Mouse (Mus musculus) 416B (cell line): ENCODE measurements at regions not wholly inside any gene's neighbourhood (a gene's known extent, or its start where the extent isn't known, plus 50 kb on each side); places are given as distances from the start of the nearest gene placed in this dataset.

Experiments
- DNase-seq: peaks from one replicate; pipeline ENCODE4 v3.0.0; 2011; ENCODE audit warnings: low read depth

DNA sequence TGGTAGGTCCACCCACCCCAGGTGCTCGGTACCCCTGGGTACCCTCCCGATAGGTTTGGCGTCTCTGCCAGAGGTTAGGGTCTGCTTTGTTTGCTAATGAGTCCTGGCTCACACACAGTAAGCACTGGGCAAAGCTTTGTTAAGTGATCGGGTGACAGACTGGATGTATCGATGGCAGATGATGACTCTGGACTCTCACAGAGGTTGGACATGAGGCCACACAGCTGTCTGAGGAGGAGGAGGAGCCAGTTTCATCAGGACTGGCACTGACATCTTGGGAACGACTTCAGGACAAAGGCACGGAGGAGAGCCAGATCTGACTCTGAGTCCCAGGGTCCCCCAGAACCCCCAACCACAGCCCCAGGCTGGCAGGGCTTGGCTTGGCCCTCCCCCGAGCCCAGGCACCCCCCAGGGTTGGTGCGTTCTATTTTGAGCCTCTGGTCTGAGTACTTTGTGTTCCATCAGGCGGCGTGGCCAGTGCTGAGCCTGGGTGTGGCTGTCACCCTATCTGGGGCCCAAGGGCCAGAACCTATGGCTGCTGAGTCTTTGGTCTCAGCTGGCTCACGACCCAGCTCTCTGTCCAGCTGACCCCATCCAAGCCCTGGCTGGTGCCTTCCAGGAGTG lies 67.6 kb upstream of the Tmem189 start:
- DNase-seq = no peak

DNA sequence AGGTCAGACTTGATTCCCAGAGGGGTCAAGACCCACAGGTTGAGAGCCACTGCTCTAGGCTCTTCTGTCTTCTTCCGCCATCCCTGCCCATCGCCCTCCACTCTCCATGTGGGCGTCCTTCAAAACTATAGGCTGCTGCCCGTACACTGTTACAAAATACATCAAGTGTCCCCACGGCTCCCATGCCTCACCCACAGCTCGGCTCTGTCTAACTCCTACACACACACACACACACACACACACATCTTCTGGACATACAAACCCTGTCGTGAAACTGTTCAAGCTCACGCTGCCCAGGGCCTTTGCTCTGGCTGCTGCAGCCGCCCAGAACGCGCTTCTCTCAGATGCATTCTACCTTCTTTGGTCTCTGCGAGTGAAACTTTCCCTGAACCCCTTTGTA lies 67.1 kb upstream of the Tmem189 start:
- DNase-seq = no peak

DNA sequence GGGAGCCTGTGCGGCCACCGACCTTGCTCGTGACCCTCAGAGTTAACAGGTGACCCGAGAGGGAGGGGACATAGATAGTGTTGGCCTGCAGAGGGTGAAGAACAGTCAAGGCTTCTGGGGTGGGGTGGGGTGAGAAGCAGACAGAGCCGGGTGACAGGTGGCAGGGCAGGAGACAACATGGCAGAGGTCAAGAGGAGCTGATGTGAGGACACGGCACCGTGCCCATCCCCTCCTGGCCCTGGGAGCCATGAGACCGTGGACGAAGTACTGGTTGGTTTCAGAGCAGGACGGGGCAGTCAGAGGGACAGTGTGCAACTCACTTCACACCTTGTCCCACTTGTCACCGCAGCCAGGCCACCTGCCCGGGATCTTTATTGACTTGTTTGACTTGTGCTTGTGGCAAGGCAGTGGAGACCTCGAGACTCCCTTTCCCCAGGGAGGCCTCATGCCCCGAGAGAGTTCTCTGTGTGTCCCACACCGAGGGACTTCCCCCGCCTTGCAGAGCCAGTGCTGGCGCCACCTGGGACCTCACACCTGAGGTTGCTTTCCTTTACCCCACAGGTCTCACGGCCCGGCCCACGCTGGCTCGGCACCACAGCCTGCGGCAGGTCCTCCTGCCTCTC lies 65.4 kb upstream of the Tmem189 start:
- DNase-seq = no peak

DNA sequence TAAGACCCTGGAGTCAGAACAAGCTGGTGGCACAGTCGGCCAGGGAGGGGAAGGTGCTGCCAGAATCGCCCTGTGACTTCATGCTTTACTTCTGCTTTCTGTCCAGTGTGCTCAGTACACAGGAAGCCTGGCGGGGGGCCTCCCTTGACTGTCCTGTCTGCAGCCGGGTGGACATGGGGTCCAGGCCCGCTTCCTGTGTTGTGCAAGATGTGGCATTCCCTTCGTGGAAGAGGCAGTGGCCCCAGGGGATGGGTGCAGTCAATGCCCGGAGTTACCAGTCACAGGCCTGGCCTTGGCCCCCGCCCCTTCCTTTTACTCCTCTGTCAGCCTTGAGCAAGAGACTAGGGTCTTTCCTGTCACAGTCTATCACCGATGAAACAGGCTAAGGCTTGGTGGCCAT lies 64.3 kb upstream of the Tmem189 start:
- peak; percentile 98 for DNase-seq

DNA sequence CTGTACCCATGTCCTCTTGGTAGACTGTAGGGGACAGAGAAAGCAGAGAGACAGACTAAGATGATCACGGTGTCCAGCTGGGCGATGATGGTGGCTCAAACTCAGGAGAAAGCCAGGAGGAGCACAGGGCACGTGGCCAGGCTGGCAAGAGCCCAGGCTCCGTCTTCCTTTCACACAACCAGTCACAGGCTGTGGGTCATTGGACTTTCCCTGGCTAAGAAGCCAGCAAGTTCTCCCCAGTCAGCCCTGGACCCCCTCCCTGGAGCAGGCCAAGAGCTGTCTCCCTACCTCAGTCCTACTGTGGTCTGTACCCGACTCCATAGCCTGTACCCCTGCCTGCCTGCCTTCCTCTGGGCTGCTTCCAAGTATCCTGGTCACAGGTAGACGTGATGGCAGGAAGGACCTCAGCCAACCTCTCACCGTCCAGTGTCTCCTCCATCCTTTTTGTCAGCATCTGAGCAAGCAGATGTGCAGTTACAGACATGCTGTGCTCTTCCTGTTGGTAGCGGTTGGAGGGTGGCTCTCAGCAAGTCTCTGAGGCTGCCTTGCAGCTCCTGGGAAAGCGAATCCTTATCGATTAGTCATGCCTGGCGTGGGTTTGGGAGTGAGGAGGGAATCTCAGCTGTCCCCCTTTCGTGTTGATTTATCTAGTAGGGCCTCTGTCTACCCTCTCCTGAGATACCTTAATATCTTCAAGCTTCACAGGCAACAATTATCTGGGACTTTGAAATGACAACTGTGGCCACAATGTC lies 63.4 kb upstream of the Tmem189 start:
- peak; percentile 31 for DNase-seq

DNA sequence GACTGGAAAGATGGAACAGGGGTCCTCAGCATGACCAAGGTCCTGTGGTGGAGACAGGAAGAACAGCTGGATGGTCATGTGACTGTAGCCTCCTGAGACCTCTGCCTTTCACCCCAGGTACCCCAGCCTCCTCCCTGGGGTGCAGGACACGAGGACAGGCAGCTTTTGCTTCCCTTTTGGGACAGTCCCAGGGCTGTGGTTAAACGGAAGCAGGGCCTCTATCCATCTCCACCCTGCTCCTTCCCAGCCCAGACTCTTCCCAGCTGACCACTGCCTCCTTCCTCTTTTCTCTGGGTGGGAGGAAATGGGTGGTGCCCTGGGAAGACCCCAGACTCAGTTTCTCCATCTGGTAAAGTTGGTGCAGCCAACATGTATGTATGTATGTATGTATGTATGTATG lies 62.0 kb upstream of the Tmem189 start:
- DNase-seq = no peak

DNA sequence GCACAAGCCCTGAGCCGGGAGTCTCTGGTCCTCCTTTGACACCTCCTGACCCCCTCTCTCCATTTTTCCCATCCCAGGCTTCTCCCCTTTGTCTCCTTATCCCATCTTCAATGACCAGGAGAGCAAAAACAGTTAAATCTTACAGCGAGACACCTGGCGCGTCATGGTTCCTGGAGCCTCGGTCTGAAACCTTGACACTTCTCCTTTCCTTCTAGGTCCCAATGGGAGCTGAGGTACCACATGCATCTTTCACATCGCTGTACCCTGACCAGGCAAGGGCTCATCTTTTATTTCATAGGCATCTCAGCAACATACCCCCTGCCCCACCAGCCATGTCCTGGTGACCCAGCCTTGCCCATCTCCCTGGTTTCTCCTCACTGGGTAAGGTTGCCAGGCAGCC lies 58.7 kb upstream of the Tmem189 start:
- DNase-seq = no peak

DNA sequence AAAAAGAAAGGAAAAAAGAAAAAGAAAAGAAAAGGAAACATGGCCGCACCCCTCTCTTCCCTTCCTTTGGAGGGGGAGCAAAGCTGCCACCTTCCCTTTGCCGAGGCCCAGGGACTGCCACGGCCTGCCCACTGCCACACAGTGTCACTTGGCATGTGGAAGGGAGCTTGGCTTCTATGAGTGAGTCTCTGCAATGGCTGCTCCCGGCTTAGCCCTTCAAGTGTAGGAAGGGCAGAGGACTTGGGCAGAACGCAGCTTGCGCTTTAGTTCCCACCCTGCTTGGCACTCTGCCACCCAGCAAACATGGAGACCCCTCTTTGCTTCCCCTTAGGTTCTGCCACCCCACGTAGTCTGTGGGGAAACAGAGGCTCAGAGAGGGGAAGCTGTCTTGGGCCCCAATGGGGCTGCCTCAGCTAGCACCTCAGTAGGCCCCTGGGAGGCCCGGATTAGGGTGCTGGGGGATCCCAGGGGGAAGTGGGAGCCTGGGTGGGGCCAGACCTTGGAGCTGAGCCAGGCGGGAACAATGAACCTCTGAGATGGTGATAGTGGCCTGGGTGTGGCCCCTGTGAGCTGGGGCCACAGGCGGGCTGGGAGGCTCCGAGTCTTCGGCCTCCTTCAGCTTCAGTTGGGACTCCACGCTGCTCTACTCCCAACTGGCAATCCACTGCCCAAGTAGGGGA lies 57.7 kb upstream of the Tmem189 start:
- DNase-seq = no peak

DNA sequence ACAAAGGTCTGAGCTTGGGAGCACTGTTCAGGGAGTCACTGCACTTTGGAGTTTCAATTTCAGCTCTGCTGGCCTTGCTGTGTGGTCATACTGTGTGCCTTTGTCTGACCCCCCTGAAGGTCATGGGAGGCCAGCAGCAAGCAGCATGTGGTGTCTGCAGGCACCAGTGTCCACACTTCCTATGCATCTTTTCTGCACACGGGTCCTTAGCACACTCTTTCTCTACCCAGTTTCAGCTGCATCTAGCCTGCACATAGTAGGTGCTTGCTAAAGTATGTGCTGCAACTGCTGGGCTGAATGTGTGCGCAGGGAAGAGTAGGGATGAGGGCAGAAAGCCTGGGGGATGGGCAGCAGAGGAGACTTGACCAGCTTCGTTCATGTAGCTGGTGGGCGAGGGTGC lies 56.7 kb upstream of the Tmem189 start:
- no peak for DNase-seq

DNA sequence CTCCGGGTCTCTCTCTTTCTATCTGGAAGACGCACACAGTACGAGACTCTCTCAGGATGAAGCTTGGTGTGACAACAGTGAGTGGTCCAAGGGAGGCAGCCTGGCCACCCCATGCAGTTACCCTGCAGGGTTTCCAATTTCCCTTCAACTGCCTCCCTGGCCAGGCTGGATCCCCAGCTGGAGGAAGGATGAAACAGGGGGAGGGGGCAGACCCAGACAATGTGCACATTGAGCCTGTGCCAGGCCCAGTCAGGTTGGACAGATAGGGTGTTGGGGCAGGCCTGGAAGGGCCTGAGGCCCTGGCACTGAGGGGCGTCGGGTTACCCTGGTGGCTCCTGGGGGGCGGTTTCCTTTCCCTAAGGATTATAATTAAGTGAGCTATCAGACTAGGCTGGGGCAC lies 55.8 kb upstream of the Tmem189 start:
- DNase-seq = no peak

DNA sequence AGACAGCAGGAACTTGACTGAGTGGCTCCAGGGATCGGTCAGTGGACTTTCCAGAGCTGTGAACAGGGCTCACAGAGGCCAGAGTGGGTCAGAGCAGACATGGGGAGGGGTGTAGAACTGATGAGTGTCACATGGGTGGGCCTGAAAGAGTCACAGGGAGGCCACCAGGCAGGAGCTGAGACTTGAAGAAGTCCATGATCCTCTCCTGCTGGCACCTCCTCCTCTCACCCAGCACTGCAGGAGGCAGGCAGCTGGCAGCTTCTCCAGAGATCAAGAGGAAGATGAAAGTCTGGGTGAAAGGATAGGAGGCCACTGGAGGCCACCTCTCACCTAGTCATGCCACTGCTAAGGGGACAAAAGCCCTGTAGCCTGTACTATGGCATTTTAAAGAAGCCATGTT lies 54.5 kb upstream of the Tmem189 start:
- no peak for DNase-seq

DNA sequence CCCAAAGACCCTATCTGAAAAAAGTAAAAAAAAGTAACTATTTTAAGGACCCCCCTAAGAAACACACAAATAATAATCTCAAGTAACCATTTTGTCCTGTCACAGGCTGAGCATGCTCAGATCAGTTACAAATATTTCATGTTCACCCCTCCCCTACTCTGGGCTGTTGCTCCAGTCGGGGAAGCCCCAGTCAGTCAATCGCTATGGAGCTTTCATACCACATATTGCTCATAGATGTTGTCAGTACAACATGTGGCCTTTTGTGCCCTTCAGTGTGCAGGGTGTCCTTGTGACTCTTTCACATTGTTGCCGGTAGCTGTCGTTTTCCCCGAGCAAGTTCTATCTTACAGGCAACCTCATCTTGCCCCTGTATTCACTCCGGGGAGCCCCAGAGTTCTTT lies 52.9 kb upstream of the Tmem189 start:
- peak; percentile 68 for DNase-seq

DNA sequence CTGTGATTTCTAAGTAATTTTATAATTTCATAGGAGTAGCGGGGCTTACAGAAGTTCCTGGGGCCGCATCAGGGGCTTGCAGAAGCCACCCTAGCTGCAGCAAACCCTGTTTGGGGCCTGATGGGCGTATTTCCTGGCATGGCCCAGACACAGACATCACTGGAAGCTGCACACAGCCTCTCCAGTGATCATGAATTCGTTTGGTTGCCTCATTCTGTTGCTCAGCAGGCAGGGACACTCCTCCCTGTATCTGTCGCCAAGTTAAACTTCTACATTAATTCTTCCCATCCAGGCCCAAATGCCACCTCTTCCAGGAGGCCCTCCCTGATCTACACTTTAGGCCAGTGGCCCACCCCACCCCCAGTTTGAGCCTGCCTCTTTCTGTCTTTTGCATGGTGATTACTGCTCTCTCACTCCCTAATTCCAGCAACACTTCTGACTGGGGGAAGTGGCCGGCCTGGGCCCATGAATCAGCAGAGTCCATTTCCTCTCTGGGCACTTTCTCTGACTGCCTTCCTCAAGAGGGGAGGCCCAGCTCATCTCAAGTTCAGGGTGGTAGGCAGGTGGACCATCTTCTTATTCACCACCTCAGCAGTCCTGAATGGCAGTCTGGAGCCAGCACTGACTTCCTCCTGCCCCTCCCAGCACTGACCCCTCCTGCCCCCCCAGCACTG lies 51.0 kb upstream of the Tmem189 start:
- DNase-seq = peak; percentile 88
